8 mouse cellular contexts compared by ENCODE assay signal in the genomic region with DNA sequence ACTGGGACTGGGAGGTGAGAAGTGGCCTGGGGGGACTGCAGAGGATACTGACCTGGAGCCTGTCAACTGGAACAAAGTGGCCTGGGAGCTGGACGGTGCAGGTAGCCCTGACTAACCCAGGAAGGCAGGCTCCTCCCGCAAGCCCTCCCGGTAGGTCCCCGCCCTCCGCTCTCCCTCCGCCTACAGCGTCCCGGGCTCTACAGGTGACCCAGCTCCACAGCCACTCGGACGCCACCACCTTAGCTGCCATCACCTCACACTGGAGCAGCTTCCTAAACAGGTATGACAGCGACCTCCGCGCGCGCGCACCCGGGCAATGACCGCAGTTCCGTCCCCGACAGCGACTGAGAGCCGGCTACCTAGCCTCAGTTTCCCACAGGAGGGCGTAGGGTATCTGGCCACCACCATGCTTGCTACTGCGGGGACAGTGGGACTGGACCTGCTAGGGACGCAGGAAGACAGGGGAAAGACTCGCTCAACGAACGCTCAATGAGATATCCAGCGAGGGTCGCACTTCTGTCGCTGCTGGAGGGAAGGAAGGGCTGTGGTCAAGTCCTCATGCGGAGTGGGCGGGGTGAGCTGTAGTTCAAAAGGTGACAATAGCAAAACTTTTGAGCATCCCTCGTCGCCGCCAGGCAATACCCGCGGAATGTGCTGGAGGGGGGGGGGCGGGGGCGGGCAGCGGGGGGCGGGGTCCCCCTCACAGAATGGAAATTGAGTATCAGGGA. TPM values are rescaled to one million over a fixed set of nuclear protein-coding genes. Genes with fewer than 3 reads are reported as not detected.
DNase-seq lines count a peak whose midpoint lies in the region; ATAC-seq lines count a peak whose summit lies in the region.
"Had no signal": no experiment of that assay in that cellular context is flagged by ENCODE, and none has a peak within 500 bp of the region (broad histone marks: within the 10 kb centered on the region; RNA-seq: fewer than 3 reads in every experiment).

A gene (plus strand): TSS at position 181 of the 728 bp plus-strand sequence.

- H3K4me3 ChIP-seq in embryonic facial prominence, embryonic 13.5 days: peak within 1 kb of the TSS; percentile 34
- peak within 1 kb of the TSS; percentile 38 for H3K4me3 ChIP-seq in kidney, embryonic 14.5 days (ENCODE audit: low read length)
- H3K4me3 ChIP-seq in midbrain, embryonic 10.5 days: peak within 1 kb of the TSS; percentile 51
- H3K4me3 ChIP-seq: myocyte had no signal

- H3K4me1 ChIP-seq in embryonic facial prominence, embryonic 13.5 days: peaks cover 7% of the 10 kb centered on the region
- no peaks in the 10 kb centered on the region for H3K4me1 ChIP-seq in kidney, embryonic 14.5 days (ENCODE audit: control insufficient read depth, insufficient read depth, low read length)
- H3K4me1 ChIP-seq in midbrain, embryonic 10.5 days: peaks cover 12% of the 10 kb centered on the region

- H3K9me3 ChIP-seq in embryonic facial prominence, embryonic 13.5 days: no peaks in the 10 kb centered on the region
- no peaks in the 10 kb centered on the region for H3K9me3 ChIP-seq in kidney, embryonic 14.5 days (ENCODE audit: control insufficient read depth, low read length)
- no peaks in the 10 kb centered on the region for H3K9me3 ChIP-seq in midbrain, embryonic 10.5 days (replicated peaks)

- WGBS in embryonic facial prominence, embryonic 13.5 days: 2% methylated on average over 41 of the region's 42 CpGs
- 2% methylated on average over 35 of the region's 42 CpGs for whole genome bisulfite sequencing in kidney, embryonic 14.5 days
- 1% methylated on average over 41 of the region's 42 CpGs for WGBS in midbrain, embryonic 10.5 days

- ATAC-seq in embryonic facial prominence, embryonic 13.5 days (ENCODE audit: insufficient number of reproducible peaks, insufficient read depth, low FRiP score, low TSS enrichment, low read depth): no peak
- peak; percentile 84; the same call in 1 of the 2 replicates for ATAC-seq in kidney, embryonic 14.5 days (ENCODE audit: low FRiP score, low TSS enrichment)
- no peak for ATAC-seq in erythroid progenitor cell, adult 5-6 weeks (replicated peaks; ENCODE audit: low FRiP score, poor library complexity, severe bottlenecking)
- ATAC-seq in monocyte, adult 5-6 weeks (replicated peaks; ENCODE audit: insufficient number of reproducible peaks, low FRiP score, low TSS enrichment, poor library complexity, severe bottlenecking): no peak

- no peaks in the 10 kb centered on the region for H3K36me3 ChIP-seq in embryonic facial prominence, embryonic 13.5 days
- no peaks in the 10 kb centered on the region for H3K36me3 ChIP-seq in kidney, embryonic 14.5 days (ENCODE audit: control insufficient read depth, insufficient read depth, low read length)
- no peaks in the 10 kb centered on the region for H3K36me3 ChIP-seq in midbrain, embryonic 10.5 days

- no peak within 1 kb of the TSS for H3K27ac ChIP-seq in embryonic facial prominence, embryonic 13.5 days
- H3K27ac ChIP-seq in kidney, embryonic 14.5 days (ENCODE audit: low read depth, low read length): no peak within 1 kb of the TSS
- H3K27ac ChIP-seq in midbrain, embryonic 10.5 days (replicated peaks): no peak within 1 kb of the TSS

- H3K4me2 ChIP-seq in embryonic facial prominence, embryonic 13.5 days: peak within 1 kb of the TSS; percentile 64
- peak within 1 kb of the TSS; percentile 67 for H3K4me2 ChIP-seq in kidney, embryonic 14.5 days (replicated peaks; ENCODE audit: low read depth, low read length)

- H3K27me3 ChIP-seq in embryonic facial prominence, embryonic 13.5 days: peaks cover 51% of the 10 kb centered on the region
- H3K27me3 ChIP-seq in kidney, embryonic 14.5 days (ENCODE audit: control insufficient read depth, insufficient read depth, low read length): peaks cover 24% of the 10 kb centered on the region
- peaks cover 37% of the 10 kb centered on the region for H3K27me3 ChIP-seq in midbrain, embryonic 10.5 days (ENCODE audit: low read depth, poor library complexity, severe bottlenecking)

- peak; percentile 35 for DNase-seq in ZHBTc4 (ENCODE audit: low read depth, low spot score)
- DNase-seq in midbrain, embryonic 10.5 days (ENCODE audit: low spot score): peak; percentile 19
- DNase-seq in layer of hippocampus, adult 9-10 months (ENCODE audit: low spot score): no peak

- peak within 1 kb of the TSS; percentile 6; the same call in 1 of the 2 replicates for H3K9ac ChIP-seq in embryonic facial prominence, embryonic 13.5 days
- peak within 1 kb of the TSS; percentile 35 for H3K9ac ChIP-seq in kidney, embryonic 14.5 days (ENCODE audit: low read depth, low read length)

RNA-seq across cellular contexts. Expression of the gene that starts here (rescaled TPM):
- 0.23 and 0.37 TPM in 2 replicates for polyA plus RNA-seq in embryonic facial prominence, embryonic 13.5 days (2015; fragmentation: Nextera tagmentation; extraction: Ambion mirVana)
- 20.5 and 24.9 TPM in 2 replicates for polyA plus RNA-seq in kidney, embryonic 14.5 days (2014; fragmentation: Nextera tagmentation; extraction: Ambion mirVana)
- polyA plus RNA-seq in midbrain, embryonic 10.5 days (2016; fragmentation: Nextera tagmentation; extraction: Ambion mirVana): 0.06 TPM in 1 of 2 replicates, not detected in the other
- not detected in 2 replicates for total RNA-seq in erythroid progenitor cell, adult 5-6 weeks (2015; ENCODE audit: low replicate concordance)
- total RNA-seq in erythroid progenitor cell, adult 5-6 weeks (2017; ENCODE audit: low replicate concordance): not detected in 2 replicates
- not detected in 3 replicates for total RNA-seq in monocyte, adult 5-6 weeks (2017)
- polyA plus RNA-seq: myocyte had no signal

Comparison
In these comparisons a context has a peak if more than half of its experiments do, and no peak if none do; other contexts are left out.
1. RNA of the gene that starts here (polyA plus RNA-seq): 20.5 to 24.9 TPM in kidney, embryonic 14.5 days; 0.23 to 0.37 TPM in embryonic facial prominence, embryonic 13.5 days and 0.06 TPM in midbrain, embryonic 10.5 days; every median in the first group is over 10 times any median in the second.
2. Peak in DNase-seq and H3K4me3 ChIP-seq in midbrain, embryonic 10.5 days; RNA of the gene not detected or under 1 TPM.
3. Peak in every context shown above with its lines, with median percentiles within 50 percentile points of each other: H3K4me3 ChIP-seq.